Mouse (Mus musculus): Measurements from ENCODE around the gene Slc35f6. TPM values are rescaled to one million over a fixed set of nuclear protein-coding genes. Genes with fewer than 3 reads are reported as not detected.

Gene Slc35f6
- polyA plus RNA-seq, 1 experiment = 97.2 TPM

DNA sequence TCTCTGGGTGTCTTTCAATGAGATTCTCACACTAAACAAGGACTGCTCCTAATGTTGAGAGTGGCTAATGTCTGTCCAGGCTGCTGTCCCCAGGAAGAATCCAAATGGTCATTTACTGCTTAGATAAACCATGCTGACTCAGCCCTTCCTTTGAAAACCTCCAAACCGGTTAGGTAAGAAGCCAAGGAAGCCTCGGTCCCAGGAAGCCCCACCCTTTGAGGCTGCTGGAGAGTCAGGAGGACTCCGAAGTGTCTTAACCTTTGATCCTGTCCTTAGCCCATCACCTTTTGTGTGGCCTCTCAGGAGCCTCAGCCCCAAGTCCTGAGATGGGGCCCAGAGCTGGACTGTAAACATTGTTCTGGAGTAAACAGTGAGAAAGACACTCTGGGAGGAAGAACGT lies 1.8 kb downstream of the Slc35f6 start:
- TF ChIP-seq POLR2A (IDR thresholded peaks at IDR 0.05; ENCODE audit: borderline replicate concordance, extremely low read depth, low read depth, low read length) = no peak
- no peak for TF ChIP-seq CTCF (IDR thresholded peaks at IDR 0.05; ENCODE audit: insufficient read depth, low read length)
- Histone ChIP-seq H3K4me3 (replicated peaks; ENCODE audit: extremely low read depth, low read depth, low read length) (no peak overlapping the region), H3K4me1 (ENCODE audit: control insufficient read depth, insufficient read depth, low read length) (peaks cover 3% of the 10 kb centered on the region; the same call in 1 of the 2 replicates)
- WGBS = 37% methylated on average over 4 of the region's 4 CpGs
- no peak for DNase-seq

DNA sequence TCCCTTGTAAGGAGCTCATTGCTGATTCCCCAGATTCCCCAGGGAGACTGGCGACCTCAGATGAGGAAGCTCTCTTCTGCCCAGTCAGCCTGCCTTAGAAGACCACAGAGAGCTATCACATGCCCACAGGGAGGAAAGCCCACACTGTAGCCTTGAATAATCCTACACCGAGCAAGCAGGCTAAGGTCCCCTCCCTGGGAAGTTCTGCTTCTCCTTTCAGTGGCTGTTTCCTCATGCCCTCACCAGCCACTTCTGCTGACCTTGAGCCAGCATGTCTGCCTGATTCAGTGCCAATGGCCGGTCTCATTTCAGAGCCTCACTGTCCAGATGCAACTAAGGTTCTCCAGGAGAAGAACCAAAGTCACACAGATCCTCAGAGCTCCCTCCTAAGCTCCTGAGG lies 3.0 kb downstream of the Slc35f6 start:
- Histone ChIP-seq H3K4me1 (ENCODE audit: control insufficient read depth, insufficient read depth, low read length) (peaks cover 3% of the 10 kb centered on the region; the same call in 1 of the 2 replicates), H3K4me3 (replicated peaks; ENCODE audit: extremely low read depth, low read depth, low read length) (no peak overlapping the region)
- DNase-seq = no peak
- no peak for TF ChIP-seq CTCF (IDR thresholded peaks at IDR 0.05; ENCODE audit: insufficient read depth, low read length)
- TF ChIP-seq POLR2A (IDR thresholded peaks at IDR 0.05; ENCODE audit: borderline replicate concordance, extremely low read depth, low read depth, low read length) = no peak
- 68% methylated on average over 3 of the region's 3 CpGs for WGBS

DNA sequence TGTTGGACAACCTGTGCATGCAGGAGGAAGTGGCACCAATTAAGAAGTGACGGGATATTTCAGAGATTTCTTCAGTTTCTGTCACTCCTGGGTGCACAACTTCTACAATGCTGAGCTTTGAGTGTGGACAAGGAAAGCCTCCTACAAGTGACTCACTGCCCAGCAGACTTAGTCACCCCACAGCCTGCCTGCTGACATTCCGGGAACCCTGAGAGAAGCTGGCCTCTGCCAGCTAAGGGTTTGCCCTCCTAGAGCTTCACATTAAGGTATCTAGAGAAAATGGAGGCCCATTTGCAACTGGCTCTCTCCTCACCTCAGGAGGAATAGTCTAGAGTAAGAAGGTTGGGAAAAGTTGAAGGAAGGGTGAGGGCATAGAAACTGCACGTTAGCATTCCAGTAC lies 3.8 kb downstream of the Slc35f6 start:
- no peak overlapping the region for H3K4me3 ChIP-seq (replicated peaks; ENCODE audit: extremely low read depth, low read depth, low read length)
- 83% methylated on average over 3 of the region's 3 CpGs for WGBS
- TF ChIP-seq POLR2A (IDR thresholded peaks at IDR 0.05; ENCODE audit: borderline replicate concordance, extremely low read depth, low read depth, low read length) = no peak
- TF ChIP-seq CTCF (IDR thresholded peaks at IDR 0.05; ENCODE audit: insufficient read depth, low read length) = no peak
- no peak for DNase-seq
- peaks cover 3% of the 10 kb centered on the region; the same call in 1 of the 2 replicates for H3K4me1 ChIP-seq (ENCODE audit: control insufficient read depth, insufficient read depth, low read length)

DNA sequence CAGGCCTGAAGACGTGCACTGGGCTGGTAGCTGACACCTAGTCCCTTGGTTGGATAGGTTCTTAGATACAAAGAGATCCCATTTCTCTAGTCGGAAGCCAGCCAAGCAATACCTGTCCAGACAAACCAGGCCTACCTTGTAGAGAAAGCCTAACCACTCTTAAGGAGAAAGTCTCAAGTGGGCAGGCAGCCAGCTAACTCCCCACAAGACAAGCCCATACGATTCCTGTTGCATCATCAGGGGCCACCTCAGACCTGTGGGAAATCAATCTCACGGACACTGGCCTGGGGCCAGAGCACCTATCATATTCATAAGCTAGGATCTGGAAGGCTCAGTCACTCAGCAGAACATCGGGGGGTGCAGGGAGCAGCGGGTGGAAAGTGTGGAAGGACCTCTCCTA lies 5.5 kb downstream of the Slc35f6 start:
- Histone ChIP-seq H3K4me1 (ENCODE audit: control insufficient read depth, insufficient read depth, low read length) (peaks cover 3% of the 10 kb centered on the region; the same call in 1 of the 2 replicates), H3K4me3 (replicated peaks; ENCODE audit: extremely low read depth, low read depth, low read length) (no peak overlapping the region)
- DNase-seq = no peak
- WGBS = 81% methylated on average over 6 of the region's 6 CpGs
- TF ChIP-seq POLR2A (IDR thresholded peaks at IDR 0.05; ENCODE audit: borderline replicate concordance, extremely low read depth, low read depth, low read length) = no peak
- no peak for TF ChIP-seq CTCF (IDR thresholded peaks at IDR 0.05; ENCODE audit: insufficient read depth, low read length)

DNA sequence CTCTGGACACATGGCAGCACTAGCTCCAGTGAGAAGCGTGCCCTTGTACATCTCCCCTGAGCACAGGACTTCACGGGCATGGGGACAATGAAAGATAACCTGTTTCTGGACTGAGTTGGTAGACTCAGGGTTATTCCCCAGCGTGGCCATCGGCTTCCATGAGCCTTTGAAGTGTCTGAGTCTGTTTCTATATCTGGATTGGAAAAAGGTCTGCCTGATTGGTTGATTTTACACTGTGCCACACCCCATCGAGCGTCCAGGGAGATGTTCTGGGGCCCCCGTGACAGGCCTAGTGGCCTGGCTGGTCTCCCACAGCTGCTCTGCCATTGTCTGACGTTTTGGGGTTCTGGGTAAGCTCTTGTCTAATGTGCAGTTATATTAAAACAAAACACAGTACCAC lies 7.3 kb downstream of the Slc35f6 start:
- no peak for DNase-seq
- Histone ChIP-seq H3K4me3 (replicated peaks; ENCODE audit: extremely low read depth, low read depth, low read length) (no peak overlapping the region), H3K4me1 (ENCODE audit: control insufficient read depth, insufficient read depth, low read length) (no peaks in the 10 kb centered on the region; the same call in 1 of the 2 replicates)
- no peak for TF ChIP-seq CTCF (IDR thresholded peaks at IDR 0.05; ENCODE audit: insufficient read depth, low read length)
- no peak for TF ChIP-seq POLR2A (IDR thresholded peaks at IDR 0.05; ENCODE audit: borderline replicate concordance, extremely low read depth, low read depth, low read length)
- 82% methylated on average over 8 of the region's 8 CpGs for WGBS

DNA sequence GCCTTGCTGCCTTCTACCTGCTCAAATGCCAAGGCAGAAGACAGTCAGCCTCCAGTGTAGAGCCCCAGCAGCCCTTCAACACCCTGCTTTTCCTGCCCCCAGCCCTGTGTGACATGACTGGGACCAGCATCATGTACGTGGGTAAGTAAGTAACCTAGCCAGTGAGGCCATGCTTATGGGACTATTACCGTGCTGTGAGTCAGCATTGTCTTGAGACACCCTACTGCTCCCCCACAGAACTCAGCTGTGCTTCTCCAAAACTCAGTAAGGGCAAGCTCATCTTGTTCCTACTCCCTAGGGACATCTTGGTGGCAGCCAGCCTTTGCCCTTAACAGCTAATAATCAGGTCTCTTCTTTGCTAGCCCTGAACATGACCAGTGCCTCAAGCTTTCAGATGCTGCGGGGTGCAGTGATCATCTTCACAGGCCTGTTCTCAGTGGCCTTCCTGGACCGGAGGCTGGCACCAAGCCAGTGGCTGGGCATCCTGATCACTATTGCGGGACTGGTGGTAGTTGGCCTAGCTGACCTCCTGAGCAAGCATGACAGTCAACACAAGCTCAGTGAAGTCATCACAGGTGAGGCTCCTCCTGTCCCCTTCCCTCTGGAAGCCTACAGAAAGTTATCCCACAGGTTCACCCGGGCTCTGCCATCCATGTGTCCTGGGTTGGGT lies 7.9 kb downstream of the Slc35f6 start:
- TF ChIP-seq POLR2A (IDR thresholded peaks at IDR 0.05; ENCODE audit: borderline replicate concordance, extremely low read depth, low read depth, low read length) = no peak
- H3K4me1 ChIP-seq (ENCODE audit: control insufficient read depth, insufficient read depth, low read length) = no peaks in the 10 kb centered on the region; the same call in 1 of the 2 replicates
- DNase-seq = no peak
- no peak overlapping the region for H3K4me3 ChIP-seq (replicated peaks; ENCODE audit: extremely low read depth, low read depth, low read length)
- 86% methylated on average over 6 of the region's 6 CpGs for WGBS

DNA sequence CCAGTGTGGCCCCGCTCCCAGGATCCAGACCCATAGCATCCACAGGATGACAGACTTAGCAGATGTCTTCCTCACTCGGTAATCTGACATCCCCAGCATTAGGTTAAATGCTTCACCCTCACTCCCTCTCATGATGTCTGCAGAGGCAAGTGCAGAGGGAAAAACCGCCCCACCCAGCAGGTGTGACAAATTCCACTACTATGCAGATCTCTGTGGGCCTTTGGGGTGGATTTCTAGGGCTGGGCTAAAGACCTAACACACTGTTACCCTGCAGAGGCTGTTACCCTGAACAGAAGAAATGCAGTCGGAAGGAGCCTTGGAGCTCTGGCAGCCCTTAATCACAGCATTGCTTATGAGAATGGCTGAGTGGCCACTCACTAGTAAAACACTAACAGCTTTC lies 11.3 kb downstream of the Slc35f6 start:
- H3K4me3 ChIP-seq (replicated peaks; ENCODE audit: extremely low read depth, low read depth, low read length) = no peak overlapping the region
- WGBS = 73% methylated on average over 4 of the region's 4 CpGs

DNA sequence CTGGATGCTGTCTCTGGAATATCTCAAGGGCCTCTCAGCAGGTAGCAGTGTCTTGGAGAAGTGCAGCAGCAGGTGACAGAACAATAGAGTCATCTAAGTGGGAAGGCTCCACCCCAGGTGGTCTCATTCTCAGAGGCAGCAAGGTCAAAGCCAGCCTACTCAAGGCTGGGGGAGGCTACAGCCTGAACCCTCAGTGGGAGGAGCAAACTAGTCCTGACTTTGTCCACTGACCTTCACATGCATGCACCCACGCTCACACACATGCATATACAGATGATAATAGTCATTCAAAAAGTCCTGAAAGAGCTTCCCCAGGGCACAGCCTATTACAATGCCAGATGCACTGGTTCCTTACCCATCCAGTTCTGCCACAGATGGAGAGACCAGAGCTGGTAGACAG lies 12.5 kb downstream of the Slc35f6 start:
- Histone ChIP-seq H3K4me3 (replicated peaks; ENCODE audit: extremely low read depth, low read depth, low read length) (no peak overlapping the region), H3K4me1 (ENCODE audit: control insufficient read depth, insufficient read depth, low read length) (no peaks in the 10 kb centered on the region)
- DNase-seq = no peak
- WGBS = 93% methylated on average over 1 of the region's 1 CpGs
- TF ChIP-seq POLR2A (IDR thresholded peaks at IDR 0.05; ENCODE audit: borderline replicate concordance, extremely low read depth, low read depth, low read length) (no peak), CTCF (IDR thresholded peaks at IDR 0.05; ENCODE audit: insufficient read depth, low read length) (no peak)

More for the DNA sequence above, 11.3 kb downstream of the Slc35f6 start:
- DNase-seq = no peak
- TF ChIP-seq POLR2A (IDR thresholded peaks at IDR 0.05; ENCODE audit: borderline replicate concordance, extremely low read depth, low read depth, low read length) (no peak), CTCF (IDR thresholded peaks at IDR 0.05; ENCODE audit: insufficient read depth, low read length) (no peak)
- no peaks in the 10 kb centered on the region for H3K4me1 ChIP-seq (ENCODE audit: control insufficient read depth, insufficient read depth, low read length)

DNA sequence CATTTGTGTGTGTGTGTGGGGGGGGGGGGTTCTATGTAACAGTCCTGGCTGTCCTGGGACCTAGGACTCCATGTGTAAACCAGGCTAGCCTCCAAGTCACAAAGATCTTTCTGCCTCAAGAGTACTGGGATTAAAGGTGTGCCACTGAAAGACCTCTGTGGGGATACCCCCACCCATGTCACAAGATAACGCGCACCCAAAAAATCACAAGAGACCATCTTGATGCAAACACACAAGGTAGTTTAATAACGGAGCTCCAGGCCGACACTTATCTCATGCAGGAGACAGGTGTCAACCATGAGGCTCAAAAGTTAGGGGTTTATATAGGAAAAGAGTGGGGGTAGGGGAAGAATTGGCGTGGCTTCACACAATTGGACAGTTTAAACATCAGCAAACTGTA lies 13.1 kb downstream of the Slc35f6 start:
- no peak for TF ChIP-seq CTCF (IDR thresholded peaks at IDR 0.05; ENCODE audit: insufficient read depth, low read length)
- no peak for TF ChIP-seq POLR2A (IDR thresholded peaks at IDR 0.05; ENCODE audit: borderline replicate concordance, extremely low read depth, low read depth, low read length)
- no peak overlapping the region for H3K4me3 ChIP-seq (replicated peaks; ENCODE audit: extremely low read depth, low read depth, low read length)
- 91% methylated on average over 5 of the region's 5 CpGs for WGBS
- no peak for DNase-seq
- H3K4me1 ChIP-seq (ENCODE audit: control insufficient read depth, insufficient read depth, low read length) = 0 out of 2 replicates have a peak, but pooled peaks cover under 1% of the 10 kb centered on the region

DNA sequence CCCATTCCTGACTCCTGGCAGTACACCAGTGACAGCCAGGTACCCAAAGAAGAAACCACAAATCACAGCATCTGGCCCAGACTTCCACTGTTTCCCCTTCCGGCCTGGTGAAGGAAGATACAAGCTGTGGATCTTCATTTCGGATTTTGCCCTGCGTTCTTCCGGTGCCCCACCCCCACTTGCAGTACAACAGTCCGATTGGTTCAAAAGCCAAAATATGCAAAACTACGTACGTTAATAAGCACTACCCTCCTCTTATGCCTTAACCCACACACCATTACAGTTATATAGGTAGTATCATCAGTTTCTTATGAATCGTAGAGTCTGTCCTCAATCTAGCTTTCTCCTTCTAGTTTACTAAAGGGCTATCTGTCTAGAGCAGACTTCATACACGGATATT lies 17.6 kb downstream of the Slc35f6 start:
- no peak overlapping the region for H3K4me3 ChIP-seq (replicated peaks; ENCODE audit: extremely low read depth, low read depth, low read length)
- TF ChIP-seq CTCF (IDR thresholded peaks at IDR 0.05; ENCODE audit: insufficient read depth, low read length) (no peak), POLR2A (IDR thresholded peaks at IDR 0.05; ENCODE audit: borderline replicate concordance, extremely low read depth, low read depth, low read length) (no peak)
- H3K4me1 ChIP-seq (ENCODE audit: control insufficient read depth, insufficient read depth, low read length) = peaks cover 2% of the 10 kb centered on the region; the same call in 1 of the 2 replicates
- DNase-seq = no peak
- 91% methylated on average over 9 of the region's 9 CpGs for WGBS
